Mouse (Mus musculus): ENCODE data around the gene Adam11.

Gene Adam11

GRCm38 (mm10) chr11:102754416-102754815 is 6.8 kb upstream of the Adam11 start:
- no peak for DNase-seq

GRCm38 (mm10) chr11:102755391-102755790 is 5.8 kb upstream of the Adam11 start:
- DNase-seq = no peak

- DNase-seq = peak in 1 of 2 experiments; percentile 21
Observed at GRCm38 (mm10) chr11:102758977-102759376, 2.3 kb upstream of the Adam11 start.

- DNase-seq = no peak
Observed at GRCm38 (mm10) chr11:102760805-102761308, 382 bp upstream of the Adam11 start.

- no peak for DNase-seq
Observed at GRCm38 (mm10) chr11:102762248-102762647, 1.0 kb downstream of the Adam11 start.

- DNase-seq = no peak
Observed at GRCm38 (mm10) chr11:102763009-102763767, 1.9 kb downstream of the Adam11 start.

- DNase-seq = no peak
Observed at GRCm38 (mm10) chr11:102765416-102765815, 4.2 kb downstream of the Adam11 start.

GRCm38 (mm10) chr11:102767055-102767670 is 5.9 kb downstream of the Adam11 start:
- DNase-seq = no peak

- no peak for DNase-seq
Observed at GRCm38 (mm10) chr11:102769141-102769540, 7.9 kb downstream of the Adam11 start.

GRCm38 (mm10) chr11:102769993-102770661 is 8.9 kb downstream of the Adam11 start:
- no peak for DNase-seq

GRCm38 (mm10) chr11:102770662-102771435 is 9.6 kb downstream of the Adam11 start:
- no peak for DNase-seq

GRCm38 (mm10) chr11:102771916-102772714 is 10.9 kb downstream of the Adam11 start:
- DNase-seq = no peak

- DNase-seq = no peak
Observed at GRCm38 (mm10) chr11:102772771-102773700, 11.8 kb downstream of the Adam11 start.

GRCm38 (mm10) chr11:102773713-102774611 is 12.7 kb downstream of the Adam11 start:
- peak; percentile 84 to 90 for DNase-seq

- peak; percentile 86 to 91 for DNase-seq
Observed at GRCm38 (mm10) chr11:102774621-102775141, 13.4 kb downstream of the Adam11 start.

- peak; percentile 86 to 89 for DNase-seq
Observed at GRCm38 (mm10) chr11:102777598-102777997, 16.4 kb downstream of the Adam11 start.

- DNase-seq = peak in 1 of 2 experiments; percentile 8
Observed at GRCm38 (mm10) chr11:102778165-102778564, 16.9 kb downstream of the Adam11 start.

- no peak for DNase-seq
Observed at GRCm38 (mm10) chr11:102778597-102778996, 17.4 kb downstream of the Adam11 start.

- no peak for DNase-seq
Observed at GRCm38 (mm10) chr11:102779081-102779638, 17.9 kb downstream of the Adam11 start.
